Mouse (Mus musculus) liver, embryonic 11.5 days (tissue): Measurements from ENCODE around the gene Prps1l1. TPM values are rescaled to one million over a fixed set of nuclear protein-coding genes. Genes with fewer than 3 reads are reported as not detected.

Source experiments
- ATAC-seq: fragments of 200-750 bp; cut with Nextera tagmentation; replicated peaks from 2 replicates; pipeline ENCODE4 v1.8.0; 2017; ENCODE audit warnings: moderate number of reproducible peaks, mild to moderate bottlenecking, moderate TSS enrichment, moderate library complexity; ENCODE audit not compliant: low FRiP score
- DNase-seq: peaks from one replicate; pipeline ENCODE4 v3.0.0-alpha.2; 2017; ENCODE audit warnings: low spot score
- H3K27ac ChIP-seq: fragments of 300-500 bp; sonication (generic); 2 replicates; pipeline ENCODE4 v1.5.1; 2014; ENCODE audit warnings: mild to moderate bottlenecking, low read depth, low read length, control low read depth
- H3K27me3 ChIP-seq: fragments of 300-500 bp; sonication (generic); replicated peaks from 2 replicates; pipeline ENCODE4 v1.6.1; 2014; ENCODE audit warnings: low read length, mixed read lengths; ENCODE audit not compliant: control insufficient read depth, insufficient read depth
- H3K36me3 ChIP-seq: fragments of 300-500 bp; sonication (generic); 2 replicates; pipeline ENCODE4 v1.6.1; 2014; ENCODE audit warnings: mild to moderate bottlenecking, low read length, moderate library complexity, mixed read lengths; ENCODE audit not compliant: control insufficient read depth, insufficient read depth
- H3K4me1 ChIP-seq: fragments of 300-500 bp; sonication (generic); replicated peaks from 2 replicates; pipeline ENCODE4 v1.6.1; 2014; ENCODE audit warnings: low read length, mixed read lengths; ENCODE audit not compliant: control insufficient read depth, insufficient read depth
- H3K4me2 ChIP-seq: fragments of 300-500 bp; sonication (generic); 2 replicates; pipeline ENCODE4 v1.6.1; 2014; ENCODE audit warnings: mild to moderate bottlenecking, control low read depth, moderate library complexity
- H3K4me3 ChIP-seq: fragments of 300-500 bp; sonication (generic); 2 replicates; pipeline ENCODE4 v1.5.1; 2014; ENCODE audit warnings: low read depth, low read length, control low read depth
- H3K9ac ChIP-seq: fragments of 300-500 bp; sonication (generic); 2 replicates; pipeline ENCODE4 v1.6.1; 2014; ENCODE audit warnings: low read depth, low read length, control low read depth
- H3K9me3 ChIP-seq: fragments of 300-500 bp; sonication (generic); 2 replicates; pipeline ENCODE4 v1.6.1; 2016; ENCODE audit warnings: low read length, inconsistent platforms, mixed read lengths; ENCODE audit not compliant: control insufficient read depth
- WGBS: fragments of 180-500 bp; shearing (Covaris S2); extraction: QIAGEN DNeasy Blood & Tissue Kit; methylation state at CpG from one replicate; pipeline ENCODE4 v1.1.7; 2014; 5-methylcytosine and 5-hydroxymethylcytosine counted together
- polyA plus RNA-seq: library from polyadenylated mRNA; unstranded; fragments of >200 nt; fragmentation: Nextera tagmentation; extraction: Ambion mirVana; gene quantifications from 2 replicates; pipeline ENCODE4 v1.2.1, GENCODE M21; 2014

The Prps1l1 gene
- polyA plus RNA-seq, 1 experiment from 2014 or later: not detected

DNA sequence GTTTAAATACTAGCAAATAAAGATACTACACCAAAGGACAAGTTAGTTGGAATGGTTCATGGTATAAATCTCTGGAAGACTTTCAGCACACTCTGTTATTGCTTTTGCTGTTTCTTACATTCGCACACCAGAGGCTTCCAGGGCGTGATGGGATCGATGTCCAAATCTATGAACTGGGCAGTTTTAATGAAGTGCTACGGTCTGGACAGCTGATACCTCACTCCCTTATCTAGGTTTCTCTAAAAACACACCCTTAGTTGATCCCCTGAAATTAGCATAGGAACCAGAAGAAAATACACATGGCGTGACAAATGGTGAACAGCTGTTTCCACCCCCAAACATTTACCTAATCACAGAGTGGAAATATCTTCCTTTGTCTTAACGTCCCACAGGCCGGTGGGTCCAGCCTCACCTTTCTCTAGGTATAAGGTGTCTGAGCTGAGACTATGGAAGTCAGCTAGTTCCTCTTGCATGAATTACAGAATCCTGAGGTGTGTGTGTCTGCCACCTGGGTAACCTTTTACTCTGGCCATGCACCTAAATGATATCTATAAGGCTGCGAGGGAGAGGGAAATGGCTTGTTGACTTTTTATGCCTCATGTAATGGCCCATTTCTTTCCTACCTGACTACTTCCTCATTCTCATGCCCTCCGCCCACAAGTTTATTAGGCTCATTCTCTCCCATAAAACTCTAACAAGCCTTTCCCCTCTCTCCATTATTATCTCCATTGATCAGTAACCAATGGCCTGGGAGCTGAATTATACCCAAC lies 32.1 kb downstream of the Prps1l1 start:
- H3K4me2 ChIP-seq: no peak overlapping the region
- ATAC-seq: no peak
- no peaks in the 10 kb centered on the region for H3K36me3 ChIP-seq
- H3K9ac ChIP-seq: no peak overlapping the region
- WGBS: 82% methylated on average over 9 of the region's 9 CpGs
- no peaks in the 10 kb centered on the region for H3K27me3 ChIP-seq
- no peaks in the 10 kb centered on the region for H3K9me3 ChIP-seq
- no peak overlapping the region for H3K4me3 ChIP-seq
- no peak for DNase-seq
- no peak overlapping the region for H3K27ac ChIP-seq
- no peaks in the 10 kb centered on the region for H3K4me1 ChIP-seq

DNA sequence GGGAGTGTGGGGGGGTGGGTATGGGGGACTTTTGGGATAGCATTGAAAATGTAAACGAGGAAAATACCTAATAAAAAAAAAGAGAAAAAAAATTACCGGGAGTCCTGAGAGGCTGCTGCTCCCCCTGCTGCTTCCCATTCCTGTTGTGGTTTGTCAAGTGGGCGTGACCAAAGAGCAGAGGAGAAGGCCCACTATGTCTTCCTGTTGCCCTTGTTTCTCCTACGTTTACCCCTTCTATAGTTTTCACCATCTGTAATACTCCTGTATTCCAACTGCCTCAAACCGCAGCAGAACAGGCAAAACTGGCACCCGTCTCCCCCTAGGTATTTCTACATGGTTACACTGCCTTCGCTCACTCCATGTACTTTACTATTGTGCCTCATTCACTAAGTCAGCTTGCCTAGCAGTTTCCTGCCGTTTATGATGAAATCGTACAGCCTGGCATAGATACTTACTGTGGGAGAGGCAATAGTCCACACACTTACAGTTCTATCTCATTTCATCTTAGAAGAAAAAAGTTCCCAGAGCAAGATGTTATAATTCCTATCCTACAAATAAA lies 34.2 kb downstream of the Prps1l1 start:
- Histone ChIP-seq H3K4me2 (no peak overlapping the region), H3K27me3 (no peaks in the 10 kb centered on the region), H3K27ac (no peak overlapping the region), H3K4me3 (no peak overlapping the region), H3K36me3 (no peaks in the 10 kb centered on the region), H3K9ac (no peak overlapping the region), H3K4me1 (no peaks in the 10 kb centered on the region), H3K9me3 (no peaks in the 10 kb centered on the region)
- DNase-seq (no peak), ATAC-seq (no peak)
- 64% methylated on average over 8 of the region's 9 CpGs for WGBS

DNA sequence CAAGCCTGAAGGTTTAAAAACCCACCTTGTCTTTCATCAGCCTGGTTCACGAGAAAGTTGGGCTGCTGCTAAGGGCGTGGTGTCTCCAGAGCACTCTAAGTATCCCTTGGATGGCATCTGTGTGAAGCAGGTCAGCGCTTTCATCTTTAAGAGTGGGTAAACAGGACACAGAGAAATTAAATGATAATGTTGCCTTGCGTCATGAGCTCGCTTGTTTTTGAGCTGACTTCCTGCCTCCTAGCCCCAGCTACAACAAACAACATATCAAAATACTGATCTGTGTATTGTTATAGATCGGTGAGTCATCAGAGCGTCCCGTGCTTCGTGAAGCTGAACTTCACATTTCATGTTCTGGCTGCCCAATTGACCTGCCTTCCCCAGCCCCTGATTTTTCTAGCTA lies 36.7 kb downstream of the Prps1l1 start:
- Histone ChIP-seq H3K9ac (no peak overlapping the region), H3K27me3 (no peaks in the 10 kb centered on the region), H3K27ac (no peak overlapping the region), H3K4me2 (no peak overlapping the region), H3K4me3 (no peak overlapping the region), H3K36me3 (no peaks in the 10 kb centered on the region), H3K4me1 (no peaks in the 10 kb centered on the region), H3K9me3 (no peaks in the 10 kb centered on the region)
- DNase-seq (no peak), ATAC-seq (no peak)
- WGBS: 70% methylated on average over 9 of the region's 9 CpGs

DNA sequence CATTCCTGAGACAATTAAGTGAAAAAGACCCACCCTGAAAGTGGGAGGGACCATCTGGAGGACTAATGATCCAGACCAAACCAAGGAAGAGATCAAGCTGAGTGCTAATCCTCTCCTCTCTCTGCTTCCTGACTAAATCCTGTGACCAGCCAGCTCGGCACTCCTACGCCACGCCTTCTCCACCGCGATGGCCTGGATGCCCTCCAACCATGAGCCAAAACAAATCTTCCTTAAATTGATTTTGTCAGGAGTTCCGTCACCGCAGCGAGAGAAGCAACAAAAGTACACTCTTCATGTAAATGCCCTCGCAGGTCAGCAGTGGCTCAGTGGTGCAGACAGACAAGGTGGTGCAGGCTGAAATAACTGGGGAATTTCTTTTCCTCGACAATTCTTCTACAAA lies 37.5 kb downstream of the Prps1l1 start:
- Histone ChIP-seq H3K9me3 (no peaks in the 10 kb centered on the region), H3K27me3 (no peaks in the 10 kb centered on the region), H3K4me2 (no peak overlapping the region), H3K9ac (no peak overlapping the region), H3K4me1 (no peaks in the 10 kb centered on the region), H3K36me3 (no peaks in the 10 kb centered on the region), H3K4me3 (no peak overlapping the region), H3K27ac (no peak overlapping the region)
- 59% methylated on average over 10 of the region's 10 CpGs for WGBS
- no peak for DNase-seq
- ATAC-seq: no peak

DNA sequence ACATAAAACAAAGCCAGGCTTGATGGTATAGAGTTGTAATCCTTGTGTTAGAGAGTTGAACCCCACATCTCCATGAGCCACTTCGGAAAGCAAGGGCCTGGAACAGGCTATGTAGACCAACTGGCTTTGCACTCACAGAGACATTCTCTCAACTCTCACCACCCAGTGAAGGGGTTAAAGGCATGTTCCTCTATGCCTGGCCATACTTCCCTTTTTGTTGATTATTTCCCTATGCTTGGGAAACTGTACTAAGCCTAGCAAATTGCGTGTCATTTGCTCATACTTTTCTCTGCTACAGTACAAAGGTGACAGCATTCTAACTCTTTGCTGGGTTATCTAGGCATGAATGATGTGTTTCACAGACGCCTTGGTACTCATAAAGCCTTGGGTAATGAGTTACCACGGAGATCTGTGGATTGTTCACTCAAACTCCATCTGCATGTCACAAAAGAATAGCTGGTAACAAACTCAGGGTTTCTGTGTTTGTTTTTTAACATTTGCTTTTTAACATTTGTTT lies 41.4 kb downstream of the Prps1l1 start:
- Histone ChIP-seq H3K4me2 (no peak overlapping the region), H3K27ac (no peak overlapping the region), H3K4me1 (no peaks in the 10 kb centered on the region), H3K9ac (no peak overlapping the region), H3K27me3 (no peaks in the 10 kb centered on the region), H3K4me3 (no peak overlapping the region), H3K9me3 (no peaks in the 10 kb centered on the region), H3K36me3 (no peaks in the 10 kb centered on the region)
- no peak for DNase-seq
- no peak for ATAC-seq
- WGBS: 54% methylated on average over 4 of the region's 4 CpGs

DNA sequence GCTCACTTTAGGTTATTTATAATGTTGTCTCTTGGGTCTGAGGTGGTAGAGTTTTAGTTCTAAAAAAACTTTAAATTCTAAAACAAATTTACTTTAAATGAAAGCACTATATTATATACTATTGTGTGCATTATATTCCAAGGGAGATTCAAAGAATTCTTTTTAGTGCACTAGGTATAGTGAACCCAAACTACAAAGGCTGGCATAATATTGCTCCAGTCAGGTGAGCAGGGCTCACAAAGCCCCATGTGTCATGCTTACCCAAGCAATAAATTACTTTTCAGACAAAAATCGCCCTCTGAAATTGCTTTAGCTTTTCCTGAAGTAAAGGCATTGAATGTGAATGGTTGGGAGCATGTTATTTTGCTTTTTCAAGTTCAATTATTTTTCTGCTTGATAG lies 43.0 kb downstream of the Prps1l1 start:
- H3K27ac ChIP-seq: no peak overlapping the region
- H3K4me1 ChIP-seq: no peaks in the 10 kb centered on the region

More for the DNA sequence above, 43.0 kb downstream of the Prps1l1 start:
- 53% methylated on average over 1 of the region's 1 CpGs for WGBS
- Histone ChIP-seq H3K9ac (no peak overlapping the region), H3K9me3 (no peaks in the 10 kb centered on the region), H3K4me3 (no peak overlapping the region), H3K4me2 (no peak overlapping the region), H3K27me3 (no peaks in the 10 kb centered on the region), H3K36me3 (no peaks in the 10 kb centered on the region)
- DNase-seq (no peak), ATAC-seq (no peak)

Other genes with a start within 250 kb of the Prps1l1 start
- 2.6 and 3.5 TPM in 2 replicates for gene Hdac9, start 67.7 kb upstream of the Prps1l1 start, polyA plus RNA-seq
- gene Snx13, start 62.4 kb downstream of the Prps1l1 start, polyA plus RNA-seq: 13.9 and 16.6 TPM in 2 replicates